Mouse (Mus musculus): ENCODE results near the gene Parp6. TPM values are rescaled to one million over a fixed set of nuclear protein-coding genes. Genes with fewer than 3 reads are reported as not detected.

Gene Parp6
- polyA plus RNA-seq, 1 experiment = 21.6 TPM

- DNase-seq (ENCODE audit: low read depth, low spot score) = no peak
- 90% methylated on average over 14 of the region's 14 CpGs for WGBS
These were observed 58.5 kb downstream of the Parp6 start for GRCm38 (mm10) chr9:59675598-59675997.

GRCm38 (mm10) chr9:59678313-59678712, 61.2 kb downstream of the Parp6 start:
- DNase-seq (ENCODE audit: low read depth, low spot score) = no peak
- 0% methylated on average over 1 of the region's 1 CpGs for WGBS

GRCm38 (mm10) chr9:59679678-59680533, 62.8 kb downstream of the Parp6 start, which contains the start of gene Gramd2:
Gramd2 (plus strand) TSS chr9:59680144.
- 4% methylated on average over 47 of the region's 47 CpGs for WGBS
- DNase-seq (ENCODE audit: low read depth, low spot score) = no peak

GRCm38 (mm10) chr9:59680534-59680875, 63.4 kb downstream of the Parp6 start:
- 15% methylated on average over 16 of the region's 16 CpGs for WGBS
- no peak for DNase-seq (ENCODE audit: low read depth, low spot score)

GRCm38 (mm10) chr9:59684020-59684419, 66.9 kb downstream of the Parp6 start:
- 48% methylated on average over 2 of the region's 2 CpGs for WGBS
- no peak for DNase-seq (ENCODE audit: low read depth, low spot score)

GRCm38 (mm10) chr9:59687416-59688046, 70.4 kb downstream of the Parp6 start:
- 30% methylated on average over 6 of the region's 6 CpGs for WGBS

GRCm38 (mm10) chr9:59691635-59692094, 74.6 kb downstream of the Parp6 start:
- peak; percentile 74 for DNase-seq (ENCODE audit: low read depth, low spot score)
- 4% methylated on average over 23 of the region's 23 CpGs for WGBS

More at GRCm38 (mm10) chr9:59687416-59688046, 70.4 kb downstream of the Parp6 start:
- DNase-seq (ENCODE audit: low read depth, low spot score) = no peak

GRCm38 (mm10) chr9:59692145-59692544, 75.1 kb downstream of the Parp6 start:
- no peak for DNase-seq (ENCODE audit: low read depth, low spot score)
- WGBS = 14% methylated on average over 9 of the region's 9 CpGs

GRCm38 (mm10) chr9:59694571-59695450, 77.7 kb downstream of the Parp6 start:
- WGBS = 33% methylated on average over 16 of the region's 16 CpGs

GRCm38 (mm10) chr9:59695451-59695813, 78.3 kb downstream of the Parp6 start:
- no peak for DNase-seq (ENCODE audit: low read depth, low spot score)
- 30% methylated on average over 3 of the region's 3 CpGs for WGBS

More at GRCm38 (mm10) chr9:59694571-59695450, 77.7 kb downstream of the Parp6 start:
- DNase-seq (ENCODE audit: low read depth, low spot score) = no peak

GRCm38 (mm10) chr9:59696381-59696780, 79.3 kb downstream of the Parp6 start:
- DNase-seq (ENCODE audit: low read depth, low spot score) = no peak
- 88% methylated on average over 3 of the region's 3 CpGs for WGBS

Other genes starting within 250 kb of the Parp6 start
- 14.3 and 19.3 TPM in 2 replicates for gene Arih1, start 130.7 kb upstream of the Parp6 start, polyA plus RNA-seq (2012; rRNA removed)
- 95.5 and 107 TPM in 2 replicates for gene Hexa, start 77.7 kb upstream of the Parp6 start, polyA plus RNA-seq (2012; rRNA removed)
- gene Tmem202, start 77.4 kb upstream of the Parp6 start, polyA plus RNA-seq (2012; rRNA removed) = 0.43 TPM in 1 of 2 replicates, not detected in the other
- gene Celf6, start 39.4 kb upstream of the Parp6 start, polyA plus RNA-seq (2012; rRNA removed) = 1.0 TPM in 2 replicates
- 391 and 778 TPM in 2 replicates for gene Pkm, start 39.1 kb downstream of the Parp6 start, polyA plus RNA-seq (2012; rRNA removed)
- gene Gramd2, start 62.9 kb downstream of the Parp6 start, polyA plus RNA-seq (2012; rRNA removed) = 3.7 and 11.0 TPM in 2 replicates
- gene Senp8, start 133.4 kb downstream of the Parp6 start, polyA plus RNA-seq (2012; rRNA removed) = 2.3 and 2.9 TPM in 2 replicates
- 1.0 and 1.7 TPM in 2 replicates for gene Myo9a, start 133.6 kb downstream of the Parp6 start, polyA plus RNA-seq (2012; rRNA removed)

Data from large intestine, adult 2 months (tissue).